Mouse (Mus musculus): ENCODE data around the gene Map3k13.

- TF ChIP-seq CTCF (IDR thresholded peaks at IDR 0.05; ENCODE audit: low read depth) (no peak), EP300 (IDR thresholded peaks at IDR 0.05; ENCODE audit: low read depth) (no peak)
Measured at GRCm38 (mm10) chr16:21785000-21785399, 9.1 kb upstream of the Map3k13 start.
